Mouse (Mus musculus) liver, embryonic 14.5 days (tissue): ENCODE measurements around the gene Pabpn1l.

Experiments used
- CTCF ChIP-seq: IDR thresholded peaks from 2 replicates; pipeline ENCODE4 v1.5.1; 2016; ENCODE audit warnings: antibody characterized with exemption, low read depth, control low read depth
- EP300 ChIP-seq: IDR thresholded peaks from 2 replicates; pipeline ENCODE4 v1.6.1; 2016; ENCODE audit warnings: antibody characterized with exemption, low read depth

DNA sequence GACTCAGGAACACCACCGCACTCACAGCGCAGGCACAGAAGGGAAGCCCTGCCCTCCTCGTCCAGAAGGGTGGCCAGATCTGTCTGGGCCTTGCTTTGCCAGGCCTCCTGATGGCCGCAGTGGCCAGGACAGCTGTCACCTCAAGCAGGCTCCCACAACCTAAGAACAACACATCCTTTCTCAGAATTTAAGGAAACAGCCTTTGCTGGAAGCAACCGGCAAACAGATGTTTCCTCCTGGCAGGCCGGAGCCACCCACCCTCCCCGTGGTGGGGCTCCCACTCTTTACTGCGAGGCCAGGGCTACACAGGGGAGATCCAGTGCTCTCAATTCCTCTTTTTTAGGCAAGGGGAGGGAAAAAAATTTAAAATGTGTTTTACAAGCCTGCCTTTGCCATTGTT is 42.7 kb upstream of the Pabpn1l start:
- TF ChIP-seq CTCF: no peak
- TF ChIP-seq EP300: no peak
